Mouse (Mus musculus) olfactory bulb, adult 2 months (tissue): Measurements from ENCODE around the gene Plekhg1. TPM values are rescaled to one million over a fixed set of nuclear protein-coding genes. Genes with fewer than 3 reads are reported as not detected.

ENCODE experiments used
- H3K27ac ChIP-seq: fragments of 200-500 bp; 2 replicates; pipeline ENCODE4 v1.5.1; 2012; ENCODE audit warnings: low read depth, low read length; ENCODE audit not compliant: insufficient read depth
- H3K4me1 ChIP-seq: fragments of 200-500 bp; 2 replicates; pipeline ENCODE4 v1.6.1; 2012; ENCODE audit warnings: low read length; ENCODE audit not compliant: control insufficient read depth, insufficient read depth
- H3K4me3 ChIP-seq: fragments of 200-500 bp; 2 replicates; pipeline ENCODE4 v1.5.1; 2012; ENCODE audit warnings: mild to moderate bottlenecking, low read depth, low read length, moderate library complexity; ENCODE audit not compliant: insufficient read depth
- CTCF ChIP-seq: fragments of 200-500 bp; IDR thresholded peaks from 2 replicates; pipeline ENCODE4 v1.5.1; 2012; ENCODE audit warnings: low read depth, mild to moderate bottlenecking, low read length, moderate library complexity; ENCODE audit not compliant: insufficient read depth
- POLR2A ChIP-seq: fragments of 200-500 bp; IDR thresholded peaks from 2 replicates; pipeline ENCODE4 v1.6.1; 2012; ENCODE audit warnings: mild to moderate bottlenecking, low read depth, low read length, moderate library complexity; ENCODE audit not compliant: insufficient read depth
- WGBS: fragments of 180-500 bp; shearing (Covaris S2); methylation state at CpG from one replicate; pipeline ENCODE4 v1.1.7; 2018; 5-methylcytosine and 5-hydroxymethylcytosine counted together
- polyA plus RNA-seq: library from polyadenylated mRNA; stranded (reverse); fragments of >200 nt; gene quantifications from 2 replicates; pipeline ENCODE4 v1.2.4, GENCODE M21; 2012; ENCODE audit warnings: low replicate concordance; ENCODE audit not compliant: missing spikeins, insufficient read depth, insufficient read length

Plekhg1 gene
- polyA plus RNA-seq, 1 experiment = not detected

GRCm38 (mm10) chr10:3920368-3921152 is 180.4 kb downstream of the Plekhg1 start:
- WGBS = 37% methylated on average over 20 of the region's 20 CpGs

DNA sequence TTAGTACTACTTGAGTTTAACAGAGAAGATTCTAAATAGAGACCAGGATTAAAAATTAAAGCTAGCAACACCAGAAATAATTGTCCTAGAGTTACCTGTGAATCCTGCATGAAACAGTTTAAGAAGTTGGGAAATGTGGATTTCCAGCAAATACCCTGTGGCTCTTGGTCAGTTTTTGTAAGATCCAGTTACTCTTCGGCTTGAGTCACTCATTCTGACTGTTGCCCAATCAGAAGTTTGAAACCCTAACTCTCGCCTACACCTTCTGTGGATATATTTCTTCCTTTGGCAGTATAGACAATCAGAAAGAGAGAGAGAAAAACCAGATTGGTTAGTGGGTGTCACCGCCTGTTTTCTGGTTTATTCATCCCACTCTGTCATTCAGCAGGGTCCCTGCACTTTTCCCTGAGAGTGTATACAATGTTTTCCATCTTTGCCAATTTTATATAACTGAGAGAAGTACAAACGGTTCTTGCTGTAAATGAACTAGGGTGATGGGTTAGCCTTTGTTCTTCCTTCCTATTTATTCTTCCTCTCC is 187.9 kb downstream of the Plekhg1 start:
- no peak for TF ChIP-seq POLR2A
- no peak for TF ChIP-seq CTCF

More at GRCm38 (mm10) chr10:3920368-3921152, 180.4 kb downstream of the Plekhg1 start:
- no peak overlapping the region for H3K4me3 ChIP-seq
- peaks cover 6% of the 10 kb centered on the region; the same call in 1 of the 2 replicates for H3K4me1 ChIP-seq
- no peak overlapping the region for H3K27ac ChIP-seq
- no peak for TF ChIP-seq CTCF
- no peak for TF ChIP-seq POLR2A

GRCm38 (mm10) chr10:3931831-3932230 is 191.7 kb downstream of the Plekhg1 start:
- Histone ChIP-seq H3K4me3 (no peak overlapping the region), H3K4me1 (no peaks in the 10 kb centered on the region), H3K27ac (no peak overlapping the region)
- TF ChIP-seq CTCF = no peak
- TF ChIP-seq POLR2A = no peak

More for the DNA sequence above, 187.9 kb downstream of the Plekhg1 start:
- no peak overlapping the region for H3K27ac ChIP-seq
- H3K4me3 ChIP-seq = no peak overlapping the region
- H3K4me1 ChIP-seq = no peaks in the 10 kb centered on the region
- 88% methylated on average over 4 of the region's 4 CpGs for WGBS

GRCm38 (mm10) chr10:3933311-3933940 is 193.3 kb downstream of the Plekhg1 start:
- Histone ChIP-seq H3K27ac (no peak overlapping the region), H3K4me1 (no peaks in the 10 kb centered on the region), H3K4me3 (no peak overlapping the region)
- 85% methylated on average over 12 of the region's 12 CpGs for WGBS
- TF ChIP-seq POLR2A (no peak), CTCF (no peak)

GRCm38 (mm10) chr10:3936864-3937263 is 196.7 kb downstream of the Plekhg1 start:
- TF ChIP-seq POLR2A (no peak), CTCF (no peak)
- Histone ChIP-seq H3K4me1 (peaks cover 3% of the 10 kb centered on the region; the same call in 1 of the 2 replicates), H3K4me3 (no peak overlapping the region), H3K27ac (no peak overlapping the region)

GRCm38 (mm10) chr10:3939895-3940595 is 199.9 kb downstream of the Plekhg1 start:
- 94% methylated on average over 11 of the region's 11 CpGs for WGBS
- H3K27ac ChIP-seq = no peak overlapping the region
- H3K4me1 ChIP-seq = peaks cover 3% of the 10 kb centered on the region; the same call in 1 of the 2 replicates
- TF ChIP-seq CTCF = no peak
- no peak overlapping the region for H3K4me3 ChIP-seq

- no peak for TF ChIP-seq CTCF
- TF ChIP-seq POLR2A = no peak
- 95% methylated on average over 6 of the region's 6 CpGs for WGBS
- no peak overlapping the region for H3K4me3 ChIP-seq
- peaks cover 3% of the 10 kb centered on the region; the same call in 1 of the 2 replicates for H3K4me1 ChIP-seq
- H3K27ac ChIP-seq = no peak overlapping the region
Observed at GRCm38 (mm10) chr10:3940596-3940975, 200.4 kb downstream of the Plekhg1 start.

- Histone ChIP-seq H3K4me1 (peaks cover 3% of the 10 kb centered on the region; the same call in 1 of the 2 replicates), H3K4me3 (no peak overlapping the region), H3K27ac (no peak overlapping the region)
- TF ChIP-seq CTCF (no peak), POLR2A (no peak)
- 63% methylated on average over 11 of the region's 11 CpGs for WGBS
Observed at GRCm38 (mm10) chr10:3941054-3941757, 201.0 kb downstream of the Plekhg1 start.

DNA sequence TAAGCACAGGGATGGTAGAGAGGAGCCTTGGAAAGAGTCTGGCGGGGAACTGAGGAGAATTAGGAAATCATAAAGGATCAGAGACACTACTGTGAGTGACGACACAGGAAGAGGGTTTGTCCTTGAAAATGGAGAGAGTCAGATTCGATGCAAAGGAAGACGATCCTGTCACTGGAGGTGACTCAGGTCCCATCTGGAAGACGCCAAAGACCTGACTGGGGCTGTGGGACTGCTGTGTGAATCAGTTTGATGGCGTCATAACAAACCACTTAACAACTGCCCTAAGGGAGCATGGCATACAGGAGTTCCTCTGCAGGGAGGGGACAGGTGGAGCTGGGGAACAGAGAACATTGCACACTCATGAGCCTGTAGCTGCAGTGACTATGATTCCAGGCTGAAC is 202.1 kb downstream of the Plekhg1 start:
- no peak overlapping the region for H3K27ac ChIP-seq
- H3K4me1 ChIP-seq = peaks cover 3% of the 10 kb centered on the region; the same call in 1 of the 2 replicates
- 86% methylated on average over 6 of the region's 6 CpGs for WGBS
- no peak for TF ChIP-seq POLR2A
- H3K4me3 ChIP-seq = no peak overlapping the region
